Mouse (Mus musculus) CH12.LX (cell line): ENCODE measurements around the gene Phldb1. TPM values are rescaled to one million over a fixed set of nuclear protein-coding genes. Genes with fewer than 3 reads are reported as not detected.

ENCODE experiments used
- DNase-seq: peaks from one replicate; pipeline ENCODE4 v3.0.0-alpha.2; 2013; ENCODE audit errors: extremely low read depth
- H3K27ac ChIP-seq: 2 replicates; pipeline ENCODE4 v1.5.1; 2012; ENCODE audit warnings: low read depth, mild to moderate bottlenecking, control low read depth, moderate library complexity; ENCODE audit not compliant: insufficient read depth
- H3K27me3 ChIP-seq: replicated peaks from 2 replicates; pipeline ENCODE3; 2012; ENCODE audit warnings: inconsistent platforms
- H3K36me3 ChIP-seq, 2 experiments: replicated peaks in 1 of 2; 2 replicates each; pipeline versions ENCODE3 to v1.6.1; 2012; ENCODE audit warnings: inconsistent platforms in 1 of 2, low read length in 1 of 2, mild to moderate bottlenecking in 1 of 2, mixed read lengths in 1 of 2, moderate library complexity in 1 of 2; ENCODE audit not compliant: control insufficient read depth in 1 of 2, insufficient read depth in 1 of 2
- H3K4me1 ChIP-seq, 2 experiments: 2 replicates each; pipeline ENCODE4 v1.6.1; 2012; ENCODE audit warnings: inconsistent platforms in 1 of 2, moderate library complexity in 1 of 2; ENCODE audit not compliant: insufficient read depth in 2 of 2, control insufficient read depth in 1 of 2
- H3K4me2 ChIP-seq: 2 replicates; pipeline ENCODE4 v1.6.1; 2012; ENCODE audit warnings: low read depth, mild to moderate bottlenecking, control low read depth; ENCODE audit not compliant: poor library complexity, insufficient read depth, severe bottlenecking
- H3K4me3 ChIP-seq, 3 experiments: fragments of 150-350 bp in 1 of 3; sonication (generic) in 1 of 3; replicated peaks in 1 of 3; 2 replicates each; pipeline versions ENCODE3 to v1.5.1; 2011 to 2012; ENCODE audit warnings: low read depth in 2 of 3, low read length in 2 of 3, mild to moderate bottlenecking in 2 of 3, moderate library complexity in 2 of 3, control low read depth in 1 of 3, improper control_type of control experiment in 1 of 3, inconsistent platforms in 1 of 3, mixed read lengths in 1 of 3; ENCODE audit not compliant: poor library complexity in 1 of 3
- H3K79me2 ChIP-seq: replicated peaks from 2 replicates; pipeline ENCODE4 v1.6.1; 2012; ENCODE audit warnings: mild to moderate bottlenecking, moderate library complexity; ENCODE audit not compliant: control insufficient read depth, poor library complexity, insufficient read depth, severe bottlenecking; ENCODE audit errors: extremely low read depth
- H3K9ac ChIP-seq: 2 replicates; pipeline ENCODE4 v1.6.1; 2012; ENCODE audit warnings: low read depth, mild to moderate bottlenecking, control low read depth, moderate library complexity; ENCODE audit not compliant: insufficient read depth
- H3K9me3 ChIP-seq: replicated peaks from 2 replicates; pipeline ENCODE3; 2012; ENCODE audit warnings: low read length, inconsistent platforms, mixed read lengths
- CHD1 ChIP-seq: IDR thresholded peaks from 2 replicates; pipeline ENCODE4 v1.6.1; 2012; ENCODE audit warnings: low read depth, low read length, improper control_type of control experiment, inconsistent platforms
- E2F4 ChIP-seq: IDR thresholded peaks from 2 replicates; pipeline ENCODE4 v1.6.1; 2011; ENCODE audit warnings: low read depth, low read length, improper control_type of control experiment; ENCODE audit not compliant: insufficient replicate concordance
- ELF1 ChIP-seq: IDR thresholded peaks from 2 replicates; pipeline ENCODE4 v1.6.1; 2014; ENCODE audit warnings: low read depth, mild to moderate bottlenecking, inconsistent platforms, low read length, improper control_type of control experiment
- EP300 ChIP-seq: IDR thresholded peaks from 2 replicates; pipeline ENCODE4 v1.6.1; 2011; ENCODE audit warnings: low read length, improper control_type of control experiment
- IRF4 ChIP-seq: IDR thresholded peaks from 2 replicates; pipeline ENCODE4 v1.6.1; 2014; ENCODE audit warnings: low read depth, mild to moderate bottlenecking, inconsistent platforms, low read length, improper control_type of control experiment
- MAZ ChIP-seq: IDR thresholded peaks from 2 replicates; pipeline ENCODE4 v1.6.1; 2012; ENCODE audit warnings: low read depth, mild to moderate bottlenecking, inconsistent platforms, low read length, improper control_type of control experiment, moderate library complexity
- MXI1 ChIP-seq: IDR thresholded peaks from 2 replicates; pipeline ENCODE4 v1.6.1; 2011; ENCODE audit warnings: mild to moderate bottlenecking, low read depth, low read length, improper control_type of control experiment
- NELFE ChIP-seq: IDR thresholded peaks from 2 replicates; pipeline ENCODE4 v1.6.1; 2011; ENCODE audit warnings: low read depth, low read length, improper control_type of control experiment
- RAD21 ChIP-seq: IDR thresholded peaks from 2 replicates; pipeline ENCODE4 v1.6.1; 2011; ENCODE audit warnings: low read depth, mild to moderate bottlenecking, low read length, improper control_type of control experiment, moderate library complexity
- RCOR1 ChIP-seq: conservative IDR thresholded peaks from 2 replicates; pipeline ENCODE4 v1.6.1; 2012; ENCODE audit warnings: low read depth, mild to moderate bottlenecking, inconsistent platforms, low read length, improper control_type of control experiment
- SMC3 ChIP-seq: IDR thresholded peaks from 2 replicates; pipeline ENCODE4 v1.6.1; 2011; ENCODE audit warnings: low read depth, low read length, improper control_type of control experiment
- TBP ChIP-seq: conservative IDR thresholded peaks from 2 replicates; pipeline ENCODE4 v1.6.1; 2011; ENCODE audit warnings: low read depth, low read length, improper control_type of control experiment
- ZC3H11A ChIP-seq: IDR thresholded peaks from 2 replicates; pipeline ENCODE4 v1.6.1; 2012; ENCODE audit warnings: low read depth, mild to moderate bottlenecking, inconsistent platforms, low read length, improper control_type of control experiment
- ZMIZ1 ChIP-seq: IDR thresholded peaks from 2 replicates; pipeline ENCODE4 v1.6.1; 2012; ENCODE audit warnings: low read depth, mild to moderate bottlenecking, inconsistent platforms, low read length, improper control_type of control experiment
- dilution Hi-C: fragments of 300-500 bp; cut with MboI; formaldehyde crosslinking; loops from 2 replicates; pipeline ENCODE4 v1.14.3; 2020; ENCODE audit warnings: low sequenced_read_pairs; ENCODE audit not compliant: extremely low pct_unique_long_range_greater_than_20kb, extremely low pct_ligation_motif_present
- in situ Hi-C: fragments of 300-500 bp; cut with MboI; formaldehyde crosslinking; loops from 3 replicates; pipeline ENCODE4 v1.14.3; 2019; ENCODE audit warnings: low sequenced_read_pairs, low pct_ligation_motif_present, low pct_unique_long_range_greater_than_20kb, mixed read lengths
- polyA plus RNA-seq: library from polyadenylated mRNA; unstranded; fragments of >175 nt; gene quantifications from 2 replicates; pipeline ENCODE4 v1.2.1, GENCODE M21; 2012; ENCODE audit warnings: low read depth; ENCODE audit not compliant: insufficient read length
- total RNA-seq, 2 experiments: library from RNA; depleted of rRNA; stranded (reverse); fragments of 300-350 nt in 1 of 2; fragments of >200 nt in 1 of 2; gene quantifications; 2 replicates each; pipeline ENCODE4 v1.2.3; 2012 to 2014

The Phldb1 gene
- total and polyA plus RNA-seq, 3 experiments: 7.9 to 15.1 (median 14.6) TPM

GRCm38 (mm10) chr9:44707749-44708428 lies 27.1 kb downstream of the Phldb1 start:
- H3K9ac ChIP-seq: no peak overlapping the region
- H3K36me3 ChIP-seq: peaks cover 5 to 94% of the 10 kb centered on the region in 2 experiments
- no peaks in the 10 kb centered on the region for H3K79me2 ChIP-seq
- DNase-seq: no peak
- H3K4me3 ChIP-seq: no peak overlapping the region
- no peak overlapping the region for H3K4me2 ChIP-seq
- TF ChIP-seq MAZ: no peak
- TF ChIP-seq ELF1: no peak
- no peak for TF ChIP-seq NELFE
- no peak for TF ChIP-seq ZC3H11A
- TF ChIP-seq EP300: no peak
- TF ChIP-seq MXI1: no peak
- no peak for TF ChIP-seq SMC3
- TF ChIP-seq RAD21: no peak
- TF ChIP-seq TBP: no peak
- TF ChIP-seq ZMIZ1: no peak
- TF ChIP-seq CHD1: no peak
- TF ChIP-seq RCOR1: no peak
- H3K27me3 ChIP-seq: no peaks in the 10 kb centered on the region
- H3K9me3 ChIP-seq: no peaks in the 10 kb centered on the region
- dilution Hi-C loops: no loop called here
- H3K4me1 ChIP-seq: peaks cover 4 to 19% of the 10 kb centered on the region in 2 experiments
- no peak overlapping the region for H3K27ac ChIP-seq
- in situ Hi-C loops: no loop called here

GRCm38 (mm10) chr9:44699730-44700129 lies 35.3 kb downstream of the Phldb1 start:
- Histone ChIP-seq H3K36me3 (peaks cover 8 to 91% of the 10 kb centered on the region in 2 experiments), H3K4me2 (no peak overlapping the region), H3K9ac (no peak overlapping the region), H3K9me3 (no peaks in the 10 kb centered on the region), H3K27ac (no peak overlapping the region), H3K4me3 (no peak overlapping the region), H3K79me2 (no peaks in the 10 kb centered on the region), H3K4me1 (peaks cover 10 to 33% of the 10 kb centered on the region in 2 experiments), H3K27me3 (no peaks in the 10 kb centered on the region)
- dilution Hi-C loops: no loop called here
- TF ChIP-seq E2F4 (no peak), CHD1 (no peak), IRF4 (no peak)
- no peak for DNase-seq
- in situ Hi-C loops: no loop called here
